Mouse (Mus musculus) lung, postnatal 0 days (tissue): ENCODE measurements around the gene Rassf7. TPM values are rescaled to one million over a fixed set of nuclear protein-coding genes. Genes with fewer than 3 reads are reported as not detected.

Experiments
- ATAC-seq: fragments of 200-750 bp; cut with Nextera tagmentation; 2 replicates; pipeline ENCODE4 v1.8.0; 2017; ENCODE audit warnings: moderate library complexity
- DNase-seq: peaks from one replicate; pipeline ENCODE4 v3.0.0-alpha.2; 2016; ENCODE audit warnings: low spot score
- H3K27ac ChIP-seq: fragments of 300-500 bp; sonication (generic); 2 replicates; pipeline ENCODE4 v1.5.1; 2014; ENCODE audit warnings: antibody characterized with exemption, mild to moderate bottlenecking, low read length, mixed read lengths
- H3K27me3 ChIP-seq: fragments of 300-500 bp; sonication (generic); replicated peaks from 2 replicates; pipeline ENCODE4 v1.6.1; 2014; ENCODE audit warnings: low read length, mixed read lengths; ENCODE audit not compliant: insufficient read depth
- H3K36me3 ChIP-seq: fragments of 300-500 bp; sonication (generic); 2 replicates; pipeline ENCODE4 v1.6.1; 2014; ENCODE audit warnings: low read length, mixed read lengths; ENCODE audit not compliant: insufficient read depth
- H3K4me1 ChIP-seq: fragments of 300-500 bp; sonication (generic); 2 replicates; pipeline ENCODE4 v1.6.1; 2014; ENCODE audit warnings: antibody characterized with exemption, low read depth, low read length, mixed read lengths; ENCODE audit not compliant: insufficient read depth
- H3K4me2 ChIP-seq: fragments of 300-500 bp; sonication (generic); replicated peaks from 2 replicates; pipeline ENCODE4 v1.6.1; 2014; ENCODE audit warnings: low read depth, mild to moderate bottlenecking, low read length, moderate library complexity, mixed read lengths
- H3K4me3 ChIP-seq: fragments of 300-500 bp; sonication (generic); 2 replicates; pipeline ENCODE4 v1.5.1; 2014; ENCODE audit warnings: low read depth, low read length
- H3K9ac ChIP-seq: fragments of 300-500 bp; sonication (generic); replicated peaks from 2 replicates; pipeline ENCODE4 v1.6.1; 2014; ENCODE audit warnings: low read depth, mild to moderate bottlenecking
- H3K9me3 ChIP-seq: fragments of 300-500 bp; sonication (generic); 2 replicates; pipeline ENCODE4 v1.6.1; 2016; ENCODE audit warnings: low read length, mixed read lengths
- CTCF ChIP-seq: IDR thresholded peaks from 2 replicates; pipeline ENCODE4 v1.5.1; 2016; ENCODE audit warnings: antibody characterized with exemption, mild to moderate bottlenecking
- EP300 ChIP-seq: IDR thresholded peaks from 2 replicates; pipeline ENCODE4 v1.6.1; 2016; ENCODE audit warnings: antibody characterized with exemption, mild to moderate bottlenecking, control low read depth
- WGBS: fragments of 180-500 bp; shearing (Covaris S2); extraction: QIAGEN DNeasy Blood & Tissue Kit; methylation state at CpG from one replicate; pipeline ENCODE4 v1.1.7; 2014; 5-methylcytosine and 5-hydroxymethylcytosine counted together
- polyA plus RNA-seq: library from polyadenylated mRNA; unstranded; fragments of >200 nt; fragmentation: Nextera tagmentation; extraction: Ambion mirVana; gene quantifications from 2 replicates; pipeline ENCODE4 v1.2.1, GENCODE M21; 2015

Rassf7 gene
- polyA plus RNA-seq, 1 experiment from 2014 or later: 98.7 TPM

GRCm38 (mm10) chr7:141172116-141173006 is 43.3 kb upstream of the Rassf7 start, which contains the start of gene Rnh1:
Rnh1 (minus strand) TSS chr7:141172857.
- ATAC-seq (peak; percentile 90), DNase-seq (peak; percentile 98)
- Histone ChIP-seq H3K4me1 (peaks cover 10% of the 10 kb centered on the region; the same call in 1 of the 2 replicates), H3K27me3 (no peaks in the 10 kb centered on the region), H3K9ac (peak within 1 kb of the TSS; percentile 68), H3K36me3 (no peaks in the 10 kb centered on the region), H3K4me3 (peak within 1 kb of the TSS; percentile 43), H3K9me3 (no peaks in the 10 kb centered on the region), H3K27ac (peak within 1 kb of the TSS; percentile 89), H3K4me2 (peak within 1 kb of the TSS; percentile 55)
- TF ChIP-seq CTCF: peak; percentile 34
- no peak; the same call in 1 of the 2 replicates for TF ChIP-seq EP300
- WGBS: 3% methylated on average over 54 of the region's 55 CpGs

GRCm38 (mm10) chr7:141173323-141173850 is 42.3 kb upstream of the Rassf7 start:
- H3K36me3 ChIP-seq: no peaks in the 10 kb centered on the region
- peak overlapping the region; percentile 55 for H3K4me2 ChIP-seq
- DNase-seq (no peak), ATAC-seq (no peak)
- WGBS: 59% methylated on average over 5 of the region's 5 CpGs
- H3K27me3 ChIP-seq: no peaks in the 10 kb centered on the region
- peaks cover 4% of the 10 kb centered on the region; the same call in 1 of the 2 replicates for H3K4me1 ChIP-seq
- TF ChIP-seq CTCF (no peak), EP300 (no peak)
- H3K9ac ChIP-seq: no peak overlapping the region
- H3K27ac ChIP-seq: peak overlapping the region; percentile 89
- H3K4me3 ChIP-seq: peak overlapping the region; percentile 43; the same call in 1 of the 2 replicates
- H3K9me3 ChIP-seq: no peaks in the 10 kb centered on the region

- WGBS: 93% methylated on average over 4 of the region's 4 CpGs
- H3K4me3 ChIP-seq: no peak overlapping the region
- no peak for ATAC-seq
- H3K4me2 ChIP-seq: no peak overlapping the region
- no peak for DNase-seq
- no peak overlapping the region for H3K27ac ChIP-seq
- TF ChIP-seq EP300: no peak
- H3K9me3 ChIP-seq: no peaks in the 10 kb centered on the region
- H3K4me1 ChIP-seq: 0 out of 2 replicates have a peak, but pooled peaks cover 4% of the 10 kb centered on the region
- no peaks in the 10 kb centered on the region for H3K36me3 ChIP-seq
- no peaks in the 10 kb centered on the region for H3K27me3 ChIP-seq
- no peak overlapping the region for H3K9ac ChIP-seq
These were observed 40.6 kb upstream of the Rassf7 start for GRCm38 (mm10) chr7:141175068-141175467.

GRCm38 (mm10) chr7:141176173-141176572 is 39.5 kb upstream of the Rassf7 start:
- ATAC-seq (no peak), DNase-seq (peak; percentile 93)
- Histone ChIP-seq H3K27ac (no peak overlapping the region), H3K4me2 (no peak overlapping the region), H3K9ac (no peak overlapping the region), H3K36me3 (no peaks in the 10 kb centered on the region), H3K4me1 (0 out of 2 replicates have a peak, but pooled peaks cover 4% of the 10 kb centered on the region), H3K9me3 (no peaks in the 10 kb centered on the region), H3K4me3 (no peak overlapping the region), H3K27me3 (no peaks in the 10 kb centered on the region)
- TF ChIP-seq CTCF (peak; percentile 96), EP300 (no peak)
- 2% methylated on average over 8 of the region's 8 CpGs for WGBS

GRCm38 (mm10) chr7:141188194-141188593 is 27.5 kb upstream of the Rassf7 start:
- ATAC-seq (no peak), DNase-seq (no peak)
- Histone ChIP-seq H3K9me3 (no peaks in the 10 kb centered on the region), H3K9ac (no peak overlapping the region), H3K36me3 (peaks cover 29% of the 10 kb centered on the region), H3K4me3 (no peak overlapping the region), H3K4me2 (no peak overlapping the region), H3K27me3 (no peaks in the 10 kb centered on the region), H3K27ac (no peak overlapping the region), H3K4me1 (peaks cover 13% of the 10 kb centered on the region; the same call in 1 of the 2 replicates)
- TF ChIP-seq EP300: no peak
- no peak for TF ChIP-seq CTCF
- 67% methylated on average over 3 of the region's 3 CpGs for WGBS

- peaks cover 14% of the 10 kb centered on the region; the same call in 1 of the 2 replicates for H3K4me1 ChIP-seq
- peaks cover 29% of the 10 kb centered on the region for H3K36me3 ChIP-seq
These were observed 26.9 kb upstream of the Rassf7 start for GRCm38 (mm10) chr7:141188733-141189132.

More at GRCm38 (mm10) chr7:141188733-141189132, 26.9 kb upstream of the Rassf7 start:
- H3K9ac ChIP-seq: no peak overlapping the region
- H3K27me3 ChIP-seq: no peaks in the 10 kb centered on the region
- H3K4me2 ChIP-seq: no peak overlapping the region
- no peak for DNase-seq
- WGBS: 85% methylated on average over 3 of the region's 3 CpGs
- H3K4me3 ChIP-seq: no peak overlapping the region
- no peak overlapping the region for H3K27ac ChIP-seq
- TF ChIP-seq EP300 (no peak), CTCF (no peak)
- ATAC-seq: no peak
- no peaks in the 10 kb centered on the region for H3K9me3 ChIP-seq
